Mouse (Mus musculus) liver, adult (tissue): ENCODE results near the gene Cwf19l1.

Experiments
- GATA4 ChIP-seq: IDR thresholded peaks from 2 replicates; pipeline ENCODE4 v1.6.1; 2014; ENCODE audit warnings: mild to moderate bottlenecking, low read length; ENCODE audit not compliant: insufficient replicate concordance

Gene Cwf19l1

GRCm38 (mm10) chr19:44135072-44135959 is at the start of gene Cwf19l1:
Gene Cwf19l1 (minus strand): TSS chr19:44135876.
- no peak for TF ChIP-seq GATA4

GRCm38 (mm10) chr19:44183968-44184367 is 48.3 kb upstream of the Cwf19l1 start:
- no peak for TF ChIP-seq GATA4

- TF ChIP-seq GATA4: no peak
These were observed 44.8 kb upstream of the Cwf19l1 start for GRCm38 (mm10) chr19:44180502-44180901.

GRCm38 (mm10) chr19:44176741-44177140 is 41.1 kb upstream of the Cwf19l1 start:
- TF ChIP-seq GATA4: no peak

DNA sequence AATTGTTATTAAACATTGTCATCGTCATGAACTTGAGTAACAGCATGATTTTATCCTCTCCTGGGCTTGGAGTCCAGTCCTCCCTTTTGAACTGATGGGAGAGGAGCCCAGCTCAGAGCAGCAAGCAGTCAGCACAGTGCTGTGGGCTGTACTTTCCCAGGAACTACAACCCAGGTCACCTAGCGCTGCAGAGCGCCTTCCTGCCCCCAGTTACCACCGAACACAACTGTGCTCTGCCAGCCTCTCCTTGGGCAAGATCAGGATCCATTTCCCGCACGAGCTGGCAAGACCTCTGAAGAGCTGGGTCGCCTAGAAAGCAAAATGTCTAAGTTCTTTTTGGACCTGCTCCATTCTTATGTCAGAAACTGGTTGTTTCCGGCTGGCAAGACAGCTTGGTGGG is 39.2 kb upstream of the Cwf19l1 start:
- no peak for TF ChIP-seq GATA4

GRCm38 (mm10) chr19:44161515-44161914 is 25.8 kb upstream of the Cwf19l1 start:
- no peak for TF ChIP-seq GATA4

DNA sequence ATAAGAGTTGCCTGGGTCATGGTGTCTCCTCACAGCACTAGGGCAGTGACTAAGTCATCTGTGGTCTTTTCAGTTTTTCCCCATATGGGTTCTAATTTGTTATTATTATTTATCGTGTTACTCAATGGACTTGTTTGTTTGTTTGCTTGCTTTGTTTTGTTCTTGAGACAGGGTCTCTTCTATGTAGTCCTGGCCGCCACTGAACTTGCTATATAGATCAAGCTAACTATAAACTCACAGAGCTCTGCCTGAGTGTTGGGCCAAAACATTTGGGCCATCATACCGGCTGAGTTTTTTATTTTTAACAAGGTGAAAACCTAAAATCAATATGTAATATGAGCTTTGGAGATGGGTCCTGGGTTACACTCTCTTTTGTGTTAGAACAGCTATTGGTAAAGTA is 23.7 kb upstream of the Cwf19l1 start:
- TF ChIP-seq GATA4: no peak

GRCm38 (mm10) chr19:44157005-44157404 is 21.3 kb upstream of the Cwf19l1 start:
- no peak for TF ChIP-seq GATA4

GRCm38 (mm10) chr19:44153781-44154180 is 18.1 kb upstream of the Cwf19l1 start:
- TF ChIP-seq GATA4: no peak

GRCm38 (mm10) chr19:44148991-44149390 is 13.3 kb upstream of the Cwf19l1 start:
- no peak for TF ChIP-seq GATA4

GRCm38 (mm10) chr19:44148345-44148744 is 12.7 kb upstream of the Cwf19l1 start:
- TF ChIP-seq GATA4: no peak

DNA sequence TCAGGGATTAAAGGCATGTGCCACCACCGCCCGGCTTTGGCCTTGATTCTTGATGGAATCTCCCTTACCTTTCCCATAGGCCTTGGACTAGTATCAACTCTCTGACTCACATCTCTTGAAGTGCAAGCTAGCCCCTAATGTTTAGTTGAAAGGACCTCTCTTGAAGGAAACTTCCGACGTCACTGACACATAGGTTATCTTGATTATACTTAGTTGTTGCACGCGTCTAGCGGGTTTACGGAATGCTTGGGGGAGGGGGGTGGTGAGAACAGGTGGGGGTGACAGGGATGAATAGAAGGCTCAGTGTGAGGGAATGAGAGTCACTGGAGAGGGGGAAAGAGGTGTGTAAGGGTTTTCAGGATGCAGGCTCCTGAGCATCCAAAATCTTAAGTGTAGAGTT is 11.3 kb upstream of the Cwf19l1 start:
- no peak for TF ChIP-seq GATA4

DNA sequence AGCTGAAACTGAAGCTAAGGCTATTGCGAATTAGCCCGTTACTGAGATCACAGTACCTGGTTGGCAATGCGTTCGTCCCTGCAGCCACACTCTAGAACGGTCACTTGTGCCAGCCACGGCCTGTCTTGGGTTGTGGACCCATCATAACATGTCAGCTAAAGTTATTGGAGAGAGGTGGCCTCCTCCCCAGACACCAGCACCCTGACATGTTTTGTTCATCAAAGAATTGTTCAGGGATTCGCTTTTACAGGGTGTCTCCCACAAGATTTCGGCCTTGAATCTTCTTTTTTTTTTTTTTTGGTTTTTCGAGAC is 10.8 kb upstream of the Cwf19l1 start:
- no peak for TF ChIP-seq GATA4

- no peak for TF ChIP-seq GATA4
These were observed 10.3 kb upstream of the Cwf19l1 start, which contains the start of gene Bloc1s2 for GRCm38 (mm10) chr19:44145702-44146567. Gene Bloc1s2 (minus strand): TSS chr19:44146446.

DNA sequence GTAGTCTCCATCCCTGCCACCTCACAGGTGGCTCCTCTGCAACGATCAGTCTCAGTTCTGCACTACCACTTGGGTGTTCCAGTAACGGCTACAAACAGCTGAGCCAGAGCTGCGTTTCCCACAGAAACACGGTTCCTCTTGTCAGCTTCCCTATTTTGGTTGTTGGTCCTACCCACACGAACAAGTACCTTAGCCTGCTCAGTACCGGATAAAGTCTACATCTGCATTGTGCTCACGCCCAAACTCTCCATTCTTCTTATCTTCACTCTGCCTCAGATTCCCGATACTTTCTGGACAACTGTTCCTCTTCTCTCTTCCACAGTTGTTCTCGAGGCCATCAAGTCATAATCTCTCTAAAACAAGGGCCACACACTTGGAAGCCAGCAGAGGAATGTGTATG is 8.7 kb upstream of the Cwf19l1 start:
- TF ChIP-seq GATA4: no peak

DNA sequence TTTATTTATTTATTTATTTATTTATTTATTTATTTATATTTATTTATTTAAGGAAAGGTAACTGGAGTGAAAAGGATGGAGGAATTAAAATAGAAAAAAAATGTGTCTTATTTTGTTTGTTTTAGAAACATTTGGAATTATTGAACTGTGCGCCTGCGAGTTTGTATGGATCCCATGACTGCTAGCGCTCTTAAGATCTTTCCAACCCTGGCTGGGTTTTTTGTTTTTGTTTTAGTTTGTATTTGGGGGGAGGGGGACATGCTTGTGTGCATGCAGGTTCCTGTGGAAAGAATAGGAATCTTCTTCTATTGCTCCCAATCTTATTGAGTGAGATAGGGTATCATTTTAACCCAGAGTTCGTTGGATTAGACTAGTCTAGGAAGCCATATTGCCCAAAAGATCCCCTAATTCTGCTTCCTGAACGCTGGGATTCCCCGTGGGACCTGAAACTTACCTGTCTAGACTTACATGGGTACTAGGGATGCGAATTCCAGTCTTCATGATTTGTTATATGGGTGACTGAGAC is 347 bp upstream of the Cwf19l1 start:
- TF ChIP-seq GATA4: no peak
